Mouse (Mus musculus) fat pad, adult 2 months (tissue): ENCODE data around the gene C130074G19Rik.

Experiments used
- DNase-seq: peaks from one replicate; pipeline ENCODE4 v3.0.0-alpha.2; 2011; ENCODE audit warnings: low read depth, low spot score; ENCODE audit errors: extremely low read depth

The C130074G19Rik gene

GRCm38 (mm10) chr1:184877306-184877705 is 5.7 kb downstream of the C130074G19Rik start:
- DNase-seq = no peak

GRCm38 (mm10) chr1:184873910-184874309 is 9.1 kb downstream of the C130074G19Rik start:
- no peak for DNase-seq

- DNase-seq = no peak
These were observed 10.8 kb downstream of the C130074G19Rik start for GRCm38 (mm10) chr1:184872069-184872819.

GRCm38 (mm10) chr1:184871506-184871905 is 11.5 kb downstream of the C130074G19Rik start:
- DNase-seq = no peak

- DNase-seq = no peak
These were observed 12.2 kb downstream of the C130074G19Rik start for GRCm38 (mm10) chr1:184870646-184871385.

- DNase-seq = no peak
These were observed 13.0 kb downstream of the C130074G19Rik start for GRCm38 (mm10) chr1:184869939-184870565.

DNA sequence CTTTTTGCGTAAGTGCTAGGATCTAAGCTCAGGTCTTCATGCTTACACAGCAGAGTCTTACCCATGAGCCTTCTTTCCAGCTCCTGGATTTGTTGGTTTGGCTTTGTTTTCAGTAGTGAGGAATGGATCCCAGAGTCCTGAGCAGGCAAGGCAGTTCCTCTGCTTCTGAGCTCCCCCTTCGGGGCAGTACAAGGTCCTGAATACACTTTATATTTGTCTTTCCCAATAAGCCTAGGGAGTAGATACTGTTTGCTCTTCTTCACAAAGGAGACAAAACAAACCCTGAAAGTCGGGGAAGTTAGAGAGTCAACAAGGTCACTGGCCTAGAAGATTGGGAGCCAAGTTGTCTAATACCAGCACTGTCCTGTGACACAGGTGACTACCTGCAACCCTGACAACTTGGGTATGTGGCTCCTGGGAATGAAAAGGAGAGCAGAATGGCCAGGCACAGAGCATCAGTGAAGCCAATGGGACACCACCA is 15.3 kb downstream of the C130074G19Rik start:
- DNase-seq = no peak

DNA sequence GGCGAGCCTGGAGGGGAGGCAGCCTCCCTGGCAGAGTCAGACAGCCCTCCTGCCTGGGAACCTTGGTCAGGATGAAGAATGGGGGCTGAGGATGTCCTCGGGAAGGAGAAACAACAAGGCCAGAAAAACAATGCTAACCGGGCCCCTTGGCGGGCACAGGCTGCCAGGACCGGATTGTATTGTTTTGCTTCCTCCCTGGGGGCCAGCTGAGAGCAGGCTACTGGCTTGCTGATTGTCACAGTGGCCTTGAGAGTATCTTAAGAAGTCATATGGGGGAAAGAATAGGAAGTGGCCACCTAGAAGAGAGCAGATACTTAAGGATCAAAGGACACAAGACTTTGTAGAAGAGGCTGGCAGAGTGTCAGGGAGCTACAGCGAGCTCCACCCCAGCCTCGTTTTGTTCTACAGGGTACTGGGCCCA is 18.6 kb downstream of the C130074G19Rik start:
- no peak for DNase-seq

DNA sequence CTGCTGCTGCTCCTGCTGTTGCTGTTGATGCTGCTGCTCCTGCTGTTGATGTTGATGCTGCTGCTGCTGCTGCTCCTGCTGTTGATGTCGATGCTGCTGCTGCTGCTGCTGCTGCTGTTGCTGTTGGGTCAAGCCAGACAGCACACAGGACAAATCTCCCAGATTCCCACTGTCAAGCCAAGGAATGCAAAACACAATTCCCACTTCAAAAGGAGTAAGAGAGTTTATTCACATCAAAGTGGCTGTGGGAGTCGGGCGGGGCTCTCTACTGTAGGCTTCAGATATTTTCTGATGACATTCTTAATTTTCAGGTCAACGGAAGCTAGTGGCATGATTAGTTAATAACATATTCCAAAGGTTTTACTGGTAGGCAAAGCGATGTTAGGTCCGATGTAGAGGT is 20.4 kb downstream of the C130074G19Rik start:
- no peak for DNase-seq

DNA sequence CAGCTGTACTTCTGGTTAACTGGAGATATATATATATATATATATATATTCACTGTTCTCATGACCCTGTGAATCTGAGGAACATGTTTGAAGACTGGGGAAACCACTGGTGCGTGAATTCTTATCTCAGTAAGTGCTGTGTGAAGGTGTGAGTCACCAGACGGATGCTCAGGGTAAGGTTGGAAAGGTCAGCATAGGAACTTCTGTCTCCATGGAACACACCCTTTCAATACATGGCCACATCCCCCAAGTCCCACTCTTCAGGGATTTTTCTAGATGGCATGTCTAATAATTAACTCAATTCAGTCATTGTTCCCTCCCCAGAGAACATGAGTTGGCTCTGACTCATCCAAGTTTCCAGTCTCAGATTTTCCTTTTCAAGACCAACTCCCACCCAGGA is 21.5 kb downstream of the C130074G19Rik start:
- DNase-seq = no peak

DNA sequence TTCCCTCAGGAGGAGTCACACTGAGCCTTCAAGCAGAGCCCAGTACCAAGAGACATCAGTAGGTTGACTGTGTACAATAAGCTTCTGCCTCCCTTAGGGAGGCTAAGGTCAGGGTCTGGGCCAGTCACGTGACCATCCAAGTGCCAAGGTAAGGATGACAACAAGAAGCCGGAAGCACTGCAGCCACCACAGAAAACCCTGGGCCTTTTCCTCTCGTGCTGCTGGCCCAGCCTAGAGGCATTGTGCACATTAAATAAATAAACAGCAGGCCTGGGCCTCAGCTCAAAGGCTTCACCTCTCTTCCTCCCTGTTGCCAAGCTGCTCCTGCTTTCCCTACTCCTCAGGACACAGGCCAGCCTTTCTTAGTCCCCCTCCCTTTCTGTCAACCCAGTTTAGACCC is 22.7 kb downstream of the C130074G19Rik start:
- DNase-seq = no peak

- DNase-seq = no peak
These were observed 24.8 kb downstream of the C130074G19Rik start for GRCm38 (mm10) chr1:184858253-184858652.

- no peak for DNase-seq
These were observed 25.8 kb downstream of the C130074G19Rik start for GRCm38 (mm10) chr1:184857216-184857615.

GRCm38 (mm10) chr1:184853922-184854321 is 29.1 kb downstream of the C130074G19Rik start:
- DNase-seq = no peak

DNA sequence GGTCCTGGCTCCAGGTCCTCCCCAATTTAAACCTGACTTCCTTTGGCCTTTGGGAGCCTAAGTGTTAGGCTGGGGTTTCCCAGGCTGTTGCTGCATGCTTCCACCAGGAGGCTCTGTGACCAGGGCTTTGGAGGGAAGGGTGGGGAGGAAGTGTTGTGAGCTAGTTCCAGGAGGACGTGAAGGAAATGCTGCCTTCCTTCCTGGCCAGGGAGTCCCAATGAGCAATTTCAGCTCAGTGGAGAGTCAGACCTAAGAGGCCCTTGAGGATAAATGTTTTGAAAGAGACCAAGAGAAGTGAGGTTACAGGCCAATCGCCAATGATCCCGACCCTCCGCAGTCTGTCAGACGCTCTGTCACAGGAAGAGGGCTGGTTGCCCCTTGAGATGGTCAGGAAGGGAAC is 29.7 kb downstream of the C130074G19Rik start:
- no peak for DNase-seq

DNA sequence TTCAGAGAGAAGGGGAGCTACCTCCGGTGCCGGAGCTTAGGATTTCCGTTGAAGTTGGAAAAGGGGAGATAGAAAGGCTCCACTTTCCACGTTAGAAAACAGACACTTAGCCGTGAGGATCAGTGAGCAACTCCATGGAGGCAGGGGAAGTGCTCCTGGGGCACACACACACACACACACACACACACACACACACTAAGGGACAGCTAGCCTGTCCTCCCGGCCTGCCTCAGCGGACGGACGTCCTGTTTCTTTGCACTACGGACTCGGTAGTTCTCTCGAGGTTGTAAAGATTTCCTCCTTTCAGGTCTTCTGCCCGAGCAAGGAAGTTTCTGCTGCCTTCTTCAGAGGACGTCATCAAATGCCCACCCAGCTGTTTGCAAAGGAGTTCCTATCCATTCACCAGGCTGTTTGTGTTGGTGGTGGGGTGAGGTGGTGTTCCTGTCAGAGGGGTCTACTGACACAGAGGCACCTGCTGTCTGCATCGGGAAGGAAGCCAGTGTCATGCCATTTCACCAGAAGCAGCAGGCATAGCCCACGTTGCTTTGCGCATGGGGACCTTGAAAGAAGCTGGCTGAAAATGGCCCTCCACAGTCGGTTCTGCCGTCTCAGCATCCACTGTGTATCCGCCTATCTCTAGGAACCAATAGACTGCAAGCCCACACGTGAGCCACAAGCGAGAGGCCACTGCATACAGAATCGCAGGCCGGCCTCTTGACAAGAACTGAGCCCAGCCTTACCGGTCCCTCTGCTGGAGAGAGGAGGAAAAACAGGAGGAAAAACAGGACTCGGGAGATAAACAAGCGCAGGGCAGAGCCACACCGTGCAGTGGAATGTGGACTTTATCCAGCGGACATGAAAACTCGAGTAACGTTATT is 31.0 kb downstream of the C130074G19Rik start:
- no peak for DNase-seq

DNA sequence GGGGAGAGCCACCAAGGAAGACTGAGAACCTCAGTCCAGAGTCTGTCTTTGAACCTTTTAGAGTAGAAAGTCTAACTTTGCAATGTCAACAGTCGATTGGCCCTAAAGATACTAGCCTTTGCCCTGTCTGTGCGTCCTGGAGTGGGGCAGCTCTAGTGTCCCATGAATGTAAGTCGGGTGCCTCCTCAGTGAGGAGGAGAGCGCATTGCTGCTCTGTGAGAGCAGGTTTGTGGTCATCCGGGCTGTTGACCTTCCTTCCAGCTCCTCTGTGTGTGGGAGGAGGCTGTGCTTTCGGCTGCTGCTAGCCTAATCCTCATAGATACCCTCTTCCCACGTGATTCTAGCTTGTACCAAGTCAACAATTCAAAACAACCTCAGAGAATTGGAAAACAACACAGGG is 31.9 kb downstream of the C130074G19Rik start:
- no peak for DNase-seq

- no peak for DNase-seq
These were observed 36.0 kb downstream of the C130074G19Rik start for GRCm38 (mm10) chr1:184846973-184847372.

- peak; percentile 74 for DNase-seq
These were observed 36.8 kb downstream of the C130074G19Rik start, which contains the start of gene Marc2 for GRCm38 (mm10) chr1:184846092-184846750. Marc2 (minus strand) TSS chr1:184846451.
